Mouse (Mus musculus): ENCODE measurements around the gene Slc20a1.

Gene Slc20a1

GRCm38 (mm10) chr2:129198436-129199327 lies at the start of gene Slc20a1:
Slc20a1 (plus strand) TSS chr2:129198764.
- peak; percentile 99 for DNase-seq

GRCm38 (mm10) chr2:129148836-129149235 lies 49.7 kb upstream of the Slc20a1 start:
- no peak for DNase-seq

GRCm38 (mm10) chr2:129150386-129150785 lies 48.2 kb upstream of the Slc20a1 start:
- DNase-seq, result no peak

- no peak for DNase-seq
Measured at GRCm38 (mm10) chr2:129151111-129151510, 47.5 kb upstream of the Slc20a1 start.

GRCm38 (mm10) chr2:129152751-129153150 lies 45.8 kb upstream of the Slc20a1 start:
- no peak for DNase-seq

GRCm38 (mm10) chr2:129164815-129165214 lies 33.7 kb upstream of the Slc20a1 start:
- no peak for DNase-seq

- no peak for DNase-seq
Measured at GRCm38 (mm10) chr2:129166466-129167463, 31.8 kb upstream of the Slc20a1 start.

GRCm38 (mm10) chr2:129173386-129173785 lies 25.2 kb upstream of the Slc20a1 start:
- DNase-seq, result no peak

- peak; percentile 32 to 51 for DNase-seq
Measured at GRCm38 (mm10) chr2:129174474-129174873, 24.1 kb upstream of the Slc20a1 start.

GRCm38 (mm10) chr2:129175636-129176035 lies 22.9 kb upstream of the Slc20a1 start:
- DNase-seq, result no peak

- no peak for DNase-seq
Measured at GRCm38 (mm10) chr2:129176676-129177420, 21.7 kb upstream of the Slc20a1 start.

- no peak for DNase-seq
Measured at GRCm38 (mm10) chr2:129177661-129178060, 20.9 kb upstream of the Slc20a1 start.

- no peak for DNase-seq
Measured at GRCm38 (mm10) chr2:129178182-129178908, 20.2 kb upstream of the Slc20a1 start.

GRCm38 (mm10) chr2:129179946-129180853 lies 18.4 kb upstream of the Slc20a1 start:
- DNase-seq, result no peak

GRCm38 (mm10) chr2:129181509-129181908 lies 17.1 kb upstream of the Slc20a1 start:
- DNase-seq, result no peak

GRCm38 (mm10) chr2:129182412-129182811 lies 16.2 kb upstream of the Slc20a1 start:
- no peak for DNase-seq

- peak; percentile 65 to 70 for DNase-seq
Measured at GRCm38 (mm10) chr2:129183561-129184031, 15.0 kb upstream of the Slc20a1 start.

GRCm38 (mm10) chr2:129184853-129185252 lies 13.7 kb upstream of the Slc20a1 start:
- no peak for DNase-seq

- no peak for DNase-seq
Measured at GRCm38 (mm10) chr2:129185611-129186290, 12.8 kb upstream of the Slc20a1 start.
